Mouse (Mus musculus) lung, adult 2 months (tissue): ENCODE data around the gene Fmo1.

ENCODE experiments used
- CTCF ChIP-seq: fragments of 200-500 bp; IDR thresholded peaks from 2 replicates; pipeline ENCODE4 v1.5.1; 2011; ENCODE audit warnings: mild to moderate bottlenecking, low read length, control low read depth; ENCODE audit not compliant: insufficient read depth
- POLR2A ChIP-seq: fragments of 200-500 bp; IDR thresholded peaks from 2 replicates; pipeline ENCODE4 v1.6.1; 2011; ENCODE audit warnings: low read depth, mild to moderate bottlenecking, control low read depth, low read length, borderline replicate concordance; ENCODE audit errors: extremely low read depth

GRCm38 (mm10) chr1:162814932-162815331 is 51.5 kb downstream of the Fmo1 start:
- TF ChIP-seq POLR2A (no peak), CTCF (no peak)
